Mouse (Mus musculus): ENCODE results near the gene Ccdc159.

- TF ChIP-seq CTCF (IDR thresholded peaks at IDR 0.05; ENCODE audit: extremely low read depth, insufficient read depth, low read length) (no peak), POLR2A (IDR thresholded peaks at IDR 0.05; ENCODE audit: extremely low read depth, insufficient read depth, low read length) (no peak)
Measured at GRCm38 (mm10) chr9:21959244-21959643, 32.0 kb downstream of the Ccdc159 start.

Data from cortical plate, adult 2 months (tissue).